Mouse (Mus musculus): Measurements from ENCODE around the gene Gm6657. TPM values are rescaled to one million over a fixed set of nuclear protein-coding genes. Genes with fewer than 3 reads are reported as not detected.

The Gm6657 gene
- not detected for polyA plus RNA-seq (2014; fragmentation: Illumina TruSeq; extraction: RNeasy Lipid Tissue Mini Kit (QIAGEN cat#74804); ENCODE audit: low read depth, low replicate concordance)

DNA sequence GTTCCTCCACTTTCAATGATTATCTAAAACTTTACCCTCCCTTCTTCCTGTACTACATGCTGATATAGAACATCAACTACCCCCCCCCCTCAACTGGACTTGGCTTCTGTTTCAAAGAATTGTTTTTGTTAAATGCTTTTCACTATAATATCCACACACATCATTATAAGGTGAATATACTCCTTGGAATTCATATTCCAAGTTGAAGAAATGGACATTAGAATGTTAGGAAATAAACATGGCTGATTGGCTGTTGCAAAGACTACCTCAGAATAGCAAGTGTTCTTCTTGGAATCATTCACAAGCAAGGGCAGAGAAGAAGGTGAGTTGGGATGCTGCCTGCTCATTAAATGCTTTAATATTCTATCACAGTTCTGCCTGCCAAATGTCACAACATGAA is at the start of gene Gm6657:
Gm6657 (plus strand) TSS at position 301 of the 400 bp plus-strand sequence.

DNA sequence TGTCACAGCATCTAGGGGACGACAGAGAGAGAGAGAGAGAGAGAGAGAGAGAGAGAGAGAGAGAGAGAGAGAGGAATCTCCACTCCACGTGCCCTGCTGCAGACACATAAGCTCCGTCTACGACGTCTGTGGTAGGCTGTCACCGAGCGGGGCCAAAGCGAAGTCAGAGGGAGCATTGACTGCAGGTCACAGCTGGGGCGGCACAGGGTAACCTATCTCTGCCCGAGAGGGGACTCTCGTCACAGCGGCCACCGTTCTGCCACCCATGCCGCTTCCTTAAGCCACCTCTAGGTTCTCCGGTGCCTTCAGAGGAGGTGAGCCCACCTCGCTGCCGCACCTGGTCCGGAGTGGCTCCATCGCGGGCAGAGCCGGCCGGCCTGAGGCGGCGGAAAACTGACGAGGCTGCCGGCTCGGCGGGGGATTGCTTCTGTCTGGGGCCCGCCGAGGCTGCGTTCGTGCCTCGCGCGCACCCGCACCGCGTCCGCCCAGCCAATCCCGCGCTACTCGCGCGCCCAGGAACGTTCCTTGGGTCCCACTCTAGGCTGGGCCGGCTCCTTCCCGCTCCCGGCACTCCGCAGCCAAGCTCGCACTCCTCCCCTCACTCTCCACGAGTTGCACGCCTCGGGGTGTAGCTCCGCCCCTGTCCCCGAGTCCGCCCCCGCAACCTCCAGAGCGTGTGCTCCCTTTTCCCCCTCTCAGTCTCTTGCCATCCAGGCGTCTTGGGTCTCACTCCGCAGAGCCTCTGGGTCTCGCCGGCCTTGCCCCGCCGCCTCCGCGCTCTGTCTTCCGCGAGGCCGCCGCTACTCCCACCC is 31.9 kb downstream of the Gm6657 start, which contains the start of gene Gphn:
Gphn (plus strand) TSS at position 673 of the 812 bp plus-strand sequence.

Other genes with a start within 250 kb of the Gm6657 start
- gene Gphn, start 32.1 kb downstream of the Gm6657 start, polyA plus RNA-seq (2014; fragmentation: Illumina TruSeq; extraction: RNeasy Lipid Tissue Mini Kit (QIAGEN cat#74804); ENCODE audit: low read depth, low replicate concordance), result 22.8 TPM